Mouse (Mus musculus): ENCODE results near the gene Mdh2.

Mdh2 gene

GRCm38 (mm10) chr5:135834769-135835491 lies 56.6 kb downstream of the Mdh2 start:
- in situ Hi-C loops (cut with MboI) = no loop called here

GRCm38 (mm10) chr5:135835492-135835858 lies 57.2 kb downstream of the Mdh2 start:
- in situ Hi-C loops (cut with MboI) = no loop called here

- in situ Hi-C loops (cut with MboI) = no loop called here
These were observed 57.7 kb downstream of the Mdh2 start for GRCm38 (mm10) chr5:135835981-135836380.
